Mouse (Mus musculus): Measurements from ENCODE around the gene Polr3e. TPM values are rescaled to one million over a fixed set of nuclear protein-coding genes. Genes with fewer than 3 reads are reported as not detected.
"Not testable (repeated sequence)": the region's sequence is repeated elsewhere in the genome, so short reads cannot be mapped to it uniquely, and the experiment has no call there.

Gene Polr3e
- total RNA-seq, 2 experiments from 2014 or later: 25.8 to 33.5 TPM

GRCm38 (mm10) chr7:120902931-120903330 lies 14.6 kb upstream of the Polr3e start:
- ATAC-seq (replicated peaks; ENCODE audit: poor library complexity, severe bottlenecking): no peak

- ATAC-seq (replicated peaks; ENCODE audit: poor library complexity, severe bottlenecking): not testable (repeated sequence)
These were observed 7.4 kb upstream of the Polr3e start for GRCm38 (mm10) chr7:120910172-120910571.

- ATAC-seq (replicated peaks; ENCODE audit: poor library complexity, severe bottlenecking): not testable (repeated sequence)
These were observed 6.3 kb upstream of the Polr3e start for GRCm38 (mm10) chr7:120911268-120911667.

GRCm38 (mm10) chr7:120913332-120913731 lies 4.2 kb upstream of the Polr3e start:
- no peak for ATAC-seq (replicated peaks; ENCODE audit: poor library complexity, severe bottlenecking)

GRCm38 (mm10) chr7:120916262-120916875 lies 1.2 kb upstream of the Polr3e start:
- no peak for ATAC-seq (replicated peaks; ENCODE audit: poor library complexity, severe bottlenecking)

GRCm38 (mm10) chr7:120917279-120917591 lies 309 bp upstream of the Polr3e start:
- ATAC-seq (replicated peaks; ENCODE audit: poor library complexity, severe bottlenecking): no peak

GRCm38 (mm10) chr7:120918526-120918962 lies 1.0 kb downstream of the Polr3e start:
- peak; percentile 76 for ATAC-seq (replicated peaks; ENCODE audit: poor library complexity, severe bottlenecking)

- ATAC-seq (replicated peaks; ENCODE audit: poor library complexity, severe bottlenecking): no peak
These were observed 15.6 kb downstream of the Polr3e start for GRCm38 (mm10) chr7:120933110-120933509.

- no peak for ATAC-seq (replicated peaks; ENCODE audit: poor library complexity, severe bottlenecking)
These were observed 16.2 kb downstream of the Polr3e start for GRCm38 (mm10) chr7:120933680-120934195.

- peak; percentile 81 for ATAC-seq (replicated peaks; ENCODE audit: poor library complexity, severe bottlenecking)
These were observed 17.2 kb downstream of the Polr3e start for GRCm38 (mm10) chr7:120934716-120935115.

- ATAC-seq (replicated peaks; ENCODE audit: poor library complexity, severe bottlenecking): no peak
These were observed 19.0 kb downstream of the Polr3e start for GRCm38 (mm10) chr7:120936522-120936921.

- no peak for ATAC-seq (replicated peaks; ENCODE audit: poor library complexity, severe bottlenecking)
These were observed 20.7 kb downstream of the Polr3e start for GRCm38 (mm10) chr7:120938206-120938605.

GRCm38 (mm10) chr7:120940343-120940742 lies 22.8 kb downstream of the Polr3e start:
- no peak for ATAC-seq (replicated peaks; ENCODE audit: poor library complexity, severe bottlenecking)

- ATAC-seq (replicated peaks; ENCODE audit: poor library complexity, severe bottlenecking): no peak
These were observed 23.7 kb downstream of the Polr3e start for GRCm38 (mm10) chr7:120941214-120941613.

GRCm38 (mm10) chr7:120942506-120942905 lies 25.0 kb downstream of the Polr3e start:
- ATAC-seq (replicated peaks; ENCODE audit: poor library complexity, severe bottlenecking): no peak

GRCm38 (mm10) chr7:120943936-120944509 lies 26.5 kb downstream of the Polr3e start:
- no peak for ATAC-seq (replicated peaks; ENCODE audit: poor library complexity, severe bottlenecking)

GRCm38 (mm10) chr7:120953591-120953990 lies 36.0 kb downstream of the Polr3e start:
- not testable (repeated sequence) for ATAC-seq (replicated peaks; ENCODE audit: poor library complexity, severe bottlenecking)

- ATAC-seq (replicated peaks; ENCODE audit: poor library complexity, severe bottlenecking): no peak
These were observed 42.6 kb downstream of the Polr3e start for GRCm38 (mm10) chr7:120960116-120960515.

- no peak for ATAC-seq (replicated peaks; ENCODE audit: poor library complexity, severe bottlenecking)
These were observed 43.1 kb downstream of the Polr3e start for GRCm38 (mm10) chr7:120960601-120961000.

- no peak for ATAC-seq (replicated peaks; ENCODE audit: poor library complexity, severe bottlenecking)
These were observed 44.3 kb downstream of the Polr3e start for GRCm38 (mm10) chr7:120961893-120962292.

- ATAC-seq (replicated peaks; ENCODE audit: poor library complexity, severe bottlenecking): no peak
These were observed 45.6 kb downstream of the Polr3e start for GRCm38 (mm10) chr7:120963126-120963525.

GRCm38 (mm10) chr7:120969221-120969620 lies 51.7 kb downstream of the Polr3e start:
- ATAC-seq (replicated peaks; ENCODE audit: poor library complexity, severe bottlenecking): no peak
